Mouse (Mus musculus) midbrain, embryonic 12.5 days (tissue): ENCODE measurements around the gene Tbx22. TPM values are rescaled to one million over a fixed set of nuclear protein-coding genes. Genes with fewer than 3 reads are reported as not detected.

ENCODE experiments used
- ATAC-seq: fragments of 200-750 bp; cut with Nextera tagmentation; 2 replicates; pipeline ENCODE4 v1.8.0; 2017; ENCODE audit warnings: low read depth, moderate TSS enrichment, moderate library complexity; ENCODE audit not compliant: low FRiP score
- H3K27ac ChIP-seq: fragments of 300-500 bp; sonication (generic); replicated peaks from 2 replicates; pipeline ENCODE4 v1.5.1; 2016; ENCODE audit warnings: mild to moderate bottlenecking
- H3K27me3 ChIP-seq: fragments of 300-500 bp; sonication (generic); 2 replicates; pipeline ENCODE4 v1.6.1; 2016; ENCODE audit warnings: mild to moderate bottlenecking
- H3K36me3 ChIP-seq: fragments of 300-500 bp; sonication (generic); 2 replicates; pipeline ENCODE4 v1.6.1; 2016
- H3K4me1 ChIP-seq: fragments of 300-500 bp; sonication (generic); 2 replicates; pipeline ENCODE4 v1.6.1; 2016
- H3K4me2 ChIP-seq: fragments of 300-500 bp; sonication (generic); replicated peaks from 2 replicates; pipeline ENCODE4 v1.6.1; 2016; ENCODE audit warnings: mild to moderate bottlenecking, moderate library complexity
- H3K4me3 ChIP-seq: fragments of 300-500 bp; sonication (generic); 2 replicates; pipeline ENCODE4 v1.5.1; 2016; ENCODE audit warnings: mild to moderate bottlenecking
- H3K9ac ChIP-seq: fragments of 300-500 bp; sonication (generic); replicated peaks from 2 replicates; pipeline ENCODE4 v1.6.1; 2016; ENCODE audit warnings: mild to moderate bottlenecking, moderate library complexity
- H3K9me3 ChIP-seq: fragments of 300-500 bp; sonication (generic); 2 replicates; pipeline ENCODE4 v1.6.1; 2016; ENCODE audit warnings: mild to moderate bottlenecking
- WGBS: fragments of 180-500 bp; shearing (Covaris S2); methylation state at CpG from one replicate; pipeline ENCODE4 v1.1.7; 2016; 5-methylcytosine and 5-hydroxymethylcytosine counted together
- polyA plus RNA-seq: library from polyadenylated mRNA; unstranded; fragments of >200 nt; fragmentation: Nextera tagmentation; extraction: Ambion mirVana; gene quantifications from 2 replicates; pipeline ENCODE4 v1.2.1, GENCODE M21; 2016

Tbx22 gene
- polyA plus RNA-seq = 0.22 TPM in 1 of 2 replicates, not detected in the other

- H3K4me1 ChIP-seq = no peaks in the 10 kb centered on the region
- WGBS = 67% methylated on average over 2 of the region's 2 CpGs
- no peak within 1 kb of the TSS for H3K4me3 ChIP-seq
- no peaks in the 10 kb centered on the region for H3K9me3 ChIP-seq
- no peak for ATAC-seq
- no peak within 1 kb of the TSS for H3K9ac ChIP-seq
- no peak within 1 kb of the TSS for H3K4me2 ChIP-seq
- H3K36me3 ChIP-seq = no peaks in the 10 kb centered on the region
- no peak within 1 kb of the TSS for H3K27ac ChIP-seq
- H3K27me3 ChIP-seq = no peaks in the 10 kb centered on the region
Observed at GRCm38 (mm10) chrX:107667664-107668063, at the start of gene Tbx22. TSS of gene Tbx22 (plus strand) at chrX:107667964.

GRCm38 (mm10) chrX:107668677-107669076, 913 bp downstream of the Tbx22 start:
- Histone ChIP-seq H3K4me1 (no peaks in the 10 kb centered on the region), H3K36me3 (no peaks in the 10 kb centered on the region), H3K9ac (no peak overlapping the region), H3K9me3 (no peaks in the 10 kb centered on the region), H3K4me2 (no peak overlapping the region), H3K4me3 (no peak overlapping the region), H3K27ac (no peak overlapping the region), H3K27me3 (no peaks in the 10 kb centered on the region)
- WGBS = 26% methylated on average over 1 of the region's 1 CpGs
- no peak for ATAC-seq

GRCm38 (mm10) chrX:107679203-107679602, 11.4 kb downstream of the Tbx22 start:
- Histone ChIP-seq H3K27ac (no peak overlapping the region), H3K4me3 (peak overlapping the region; percentile 30), H3K9me3 (no peaks in the 10 kb centered on the region), H3K27me3 (peaks cover 41% of the 10 kb centered on the region), H3K36me3 (no peaks in the 10 kb centered on the region), H3K4me1 (no peaks in the 10 kb centered on the region), H3K9ac (0 out of 2 replicates have a peak overlapping the region, but pooled peaks have one; percentile 15), H3K4me2 (peak overlapping the region; percentile 47)
- 12% methylated on average over 10 of the region's 10 CpGs for WGBS
- no peak for ATAC-seq

GRCm38 (mm10) chrX:107708584-107708983, 40.8 kb downstream of the Tbx22 start:
- Histone ChIP-seq H3K27me3 (no peaks in the 10 kb centered on the region), H3K9me3 (no peaks in the 10 kb centered on the region), H3K4me2 (no peak overlapping the region), H3K27ac (no peak overlapping the region), H3K4me1 (no peaks in the 10 kb centered on the region), H3K36me3 (no peaks in the 10 kb centered on the region), H3K9ac (no peak overlapping the region), H3K4me3 (no peak overlapping the region)
- no peak for ATAC-seq
- 88% methylated on average over 1 of the region's 1 CpGs for WGBS

GRCm38 (mm10) chrX:107723541-107723940, 55.8 kb downstream of the Tbx22 start:
- Histone ChIP-seq H3K27ac (no peak overlapping the region), H3K4me2 (no peak overlapping the region), H3K4me3 (no peak overlapping the region), H3K9ac (no peak overlapping the region), H3K27me3 (no peaks in the 10 kb centered on the region), H3K4me1 (no peaks in the 10 kb centered on the region), H3K9me3 (no peaks in the 10 kb centered on the region), H3K36me3 (no peaks in the 10 kb centered on the region)
- 39% methylated on average over 1 of the region's 1 CpGs for WGBS
- ATAC-seq = no peak

Other genes starting within 250 kb of the Tbx22 start
- gene Tent5d, start 124.6 kb downstream of the Tbx22 start, polyA plus RNA-seq = 0.20 TPM in 1 of 2 replicates, not detected in the other
- 9.4 and 10.8 TPM in 2 replicates for gene 2610002M06Rik, start 148.4 kb downstream of the Tbx22 start, polyA plus RNA-seq